Mouse (Mus musculus) heart, embryonic 16.5 days (tissue): ENCODE data around the gene Wdr47. TPM values are rescaled to one million over a fixed set of nuclear protein-coding genes. Genes with fewer than 3 reads are reported as not detected.
"Not testable (repeated sequence)": the region's sequence is repeated elsewhere in the genome, so short reads cannot be mapped to it uniquely, and the experiment has no call there.

ENCODE experiments used
- ATAC-seq: fragments of 200-750 bp; cut with Nextera tagmentation; replicated peaks from 2 replicates; pipeline ENCODE4 v1.8.0; 2017; ENCODE audit warnings: moderate number of reproducible peaks; ENCODE audit not compliant: insufficient read depth, low FRiP score; ENCODE audit errors: extremely low read depth
- H3K27ac ChIP-seq: fragments of 300-500 bp; sonication (generic); 2 replicates; pipeline ENCODE4 v1.5.1; 2014; ENCODE audit warnings: mild to moderate bottlenecking, low read length, control low read depth, moderate library complexity
- H3K27me3 ChIP-seq: fragments of 300-500 bp; sonication (generic); 2 replicates; pipeline ENCODE4 v1.6.1; 2014; ENCODE audit warnings: low read length, mixed read lengths; ENCODE audit not compliant: control insufficient read depth, insufficient read depth
- H3K36me3 ChIP-seq: fragments of 300-500 bp; sonication (generic); 2 replicates; pipeline ENCODE4 v1.6.1; 2014; ENCODE audit not compliant: control insufficient read depth, insufficient read depth
- H3K4me1 ChIP-seq: fragments of 300-500 bp; sonication (generic); 2 replicates; pipeline ENCODE4 v1.6.1; 2014; ENCODE audit warnings: low read length, mixed read lengths; ENCODE audit not compliant: control insufficient read depth, insufficient read depth
- H3K4me2 ChIP-seq: fragments of 300-500 bp; sonication (generic); 2 replicates; pipeline ENCODE4 v1.6.1; 2014; ENCODE audit warnings: low read depth, mild to moderate bottlenecking, control low read depth, low read length
- H3K4me3 ChIP-seq: fragments of 300-500 bp; sonication (generic); 2 replicates; pipeline ENCODE4 v1.5.1; 2014; ENCODE audit warnings: mild to moderate bottlenecking, control low read depth, low read length
- H3K9ac ChIP-seq: fragments of 300-500 bp; sonication (generic); 2 replicates; pipeline ENCODE4 v1.6.1; 2014; ENCODE audit warnings: low read length, control low read depth
- H3K9me3 ChIP-seq: fragments of 300-500 bp; sonication (generic); replicated peaks from 2 replicates; pipeline ENCODE4 v1.6.1; 2016; ENCODE audit warnings: low read length; ENCODE audit not compliant: control insufficient read depth
- whole genome bisulfite sequencing: fragments of 180-500 bp; shearing (Covaris S2); extraction: QIAGEN DNeasy Blood & Tissue Kit; methylation state at CpG from one replicate; pipeline ENCODE4 v1.1.7; 2014; 5-methylcytosine and 5-hydroxymethylcytosine counted together
- polyA plus RNA-seq: library from polyadenylated mRNA; unstranded; fragments of >200 nt; fragmentation: Nextera tagmentation; extraction: Ambion mirVana; gene quantifications from 2 replicates; pipeline ENCODE4 v1.2.1, GENCODE M21; 2015

The Wdr47 gene
- polyA plus RNA-seq, 1 experiment from 2014 or later: 6.7 TPM

- peak overlapping the region; percentile 89 for H3K9ac ChIP-seq
- ATAC-seq: peak; percentile 59
- no peaks in the 10 kb centered on the region for H3K27me3 ChIP-seq
- WGBS: under 1% methylated on average over 61 of the region's 61 CpGs
- H3K4me3 ChIP-seq: peak overlapping the region; percentile 99
- H3K9me3 ChIP-seq: no peaks in the 10 kb centered on the region
- H3K36me3 ChIP-seq: no peaks in the 10 kb centered on the region
- H3K27ac ChIP-seq: peak overlapping the region; percentile 70
- H3K4me1 ChIP-seq: peaks cover 6% of the 10 kb centered on the region; the same call in 1 of the 2 replicates
- H3K4me2 ChIP-seq: peak overlapping the region; percentile 87
Measured at GRCm38 (mm10) chr3:108591530-108592522, 747 bp downstream of the Wdr47 start.

GRCm38 (mm10) chr3:108608906-108609305, 17.8 kb downstream of the Wdr47 start:
- H3K9me3 ChIP-seq: no peaks in the 10 kb centered on the region
- no peaks in the 10 kb centered on the region for H3K36me3 ChIP-seq
- no peaks in the 10 kb centered on the region for H3K27me3 ChIP-seq
- no peak overlapping the region for H3K4me3 ChIP-seq
- no peak overlapping the region for H3K27ac ChIP-seq
- ATAC-seq: no peak
- no peaks in the 10 kb centered on the region for H3K4me1 ChIP-seq
- 28% methylated on average over 3 of the region's 3 CpGs for WGBS
- no peak overlapping the region for H3K4me2 ChIP-seq
- H3K9ac ChIP-seq: no peak overlapping the region

- Histone ChIP-seq H3K4me1 (no peaks in the 10 kb centered on the region), H3K4me2 (no peak overlapping the region), H3K9ac (no peak overlapping the region), H3K36me3 (0 out of 2 replicates have a peak, but pooled peaks cover 2% of the 10 kb centered on the region), H3K27me3 (no peaks in the 10 kb centered on the region), H3K9me3 (no peaks in the 10 kb centered on the region), H3K27ac (no peak overlapping the region), H3K4me3 (no peak overlapping the region)
- no peak for ATAC-seq
- WGBS: 86% methylated on average over 5 of the region's 5 CpGs
Measured at GRCm38 (mm10) chr3:108634761-108635160, 43.7 kb downstream of the Wdr47 start.

GRCm38 (mm10) chr3:108639412-108639811, 48.3 kb downstream of the Wdr47 start:
- Histone ChIP-seq H3K4me3 (no peak overlapping the region), H3K9ac (no peak overlapping the region), H3K4me2 (no peak overlapping the region), H3K36me3 (0 out of 2 replicates have a peak, but pooled peaks cover 2% of the 10 kb centered on the region), H3K27ac (no peak overlapping the region), H3K9me3 (no peaks in the 10 kb centered on the region), H3K4me1 (no peaks in the 10 kb centered on the region), H3K27me3 (no peaks in the 10 kb centered on the region)
- no peak for ATAC-seq
- 55% methylated on average over 4 of the region's 4 CpGs for WGBS

- Histone ChIP-seq H3K9ac (no peak overlapping the region), H3K4me1 (no peaks in the 10 kb centered on the region), H3K4me3 (no peak overlapping the region), H3K4me2 (no peak overlapping the region), H3K36me3 (0 out of 2 replicates have a peak, but pooled peaks cover 2% of the 10 kb centered on the region), H3K27me3 (no peaks in the 10 kb centered on the region), H3K9me3 (no peaks in the 10 kb centered on the region), H3K27ac (no peak overlapping the region)
- no peak for ATAC-seq
- WGBS: 75% methylated on average over 4 of the region's 4 CpGs
Measured at GRCm38 (mm10) chr3:108640998-108641397, 49.9 kb downstream of the Wdr47 start.

GRCm38 (mm10) chr3:108644856-108645255, 53.8 kb downstream of the Wdr47 start:
- H3K36me3 ChIP-seq: 0 out of 2 replicates have a peak, but pooled peaks cover 2% of the 10 kb centered on the region
- no peak overlapping the region for H3K27ac ChIP-seq
- H3K4me2 ChIP-seq: no peak overlapping the region
- ATAC-seq: no peak
- no peak overlapping the region for H3K4me3 ChIP-seq
- no peaks in the 10 kb centered on the region for H3K9me3 ChIP-seq
- no peaks in the 10 kb centered on the region for H3K4me1 ChIP-seq
- 84% methylated on average over 3 of the region's 3 CpGs for WGBS
- no peak overlapping the region for H3K9ac ChIP-seq
- no peaks in the 10 kb centered on the region for H3K27me3 ChIP-seq

- Histone ChIP-seq H3K27ac (no peak overlapping the region), H3K9me3 (no peaks in the 10 kb centered on the region), H3K4me3 (no peak overlapping the region), H3K36me3 (0 out of 2 replicates have a peak, but pooled peaks cover 2% of the 10 kb centered on the region), H3K4me2 (no peak overlapping the region), H3K9ac (no peak overlapping the region), H3K4me1 (no peaks in the 10 kb centered on the region), H3K27me3 (no peaks in the 10 kb centered on the region)
- WGBS: 67% methylated on average over 7 of the region's 7 CpGs
- no peak for ATAC-seq
Measured at GRCm38 (mm10) chr3:108646036-108646435, 55.0 kb downstream of the Wdr47 start.

GRCm38 (mm10) chr3:108647681-108648080, 56.6 kb downstream of the Wdr47 start:
- H3K4me2 ChIP-seq, H3K27ac ChIP-seq, H3K9ac ChIP-seq, ATAC-seq, H3K4me3 ChIP-seq, H3K9me3 ChIP-seq, H3K36me3 ChIP-seq, H3K27me3 ChIP-seq, H3K4me1 ChIP-seq: not testable (repeated sequence)
- 49% methylated on average over 5 of the region's 5 CpGs for WGBS
